ENCODE assay signal across 40 mouse cellular contexts in genomic region chr6:131609956-131610355, GRCm38 (mm10). TPM values are rescaled to one million over a fixed set of nuclear protein-coding genes. Genes with fewer than 3 reads are reported as not detected.
"Had no signal": no experiment of that assay in that cellular context is flagged by ENCODE, and none has a peak within 500 bp of the region (broad histone marks: within the 10 kb centered on the region; RNA-seq: fewer than 3 reads in every experiment).

No protein-coding gene starts in this region.

RNA-seq across cellular contexts. Expression of gene Tas2r130, which starts 20.8 kb away (rescaled TPM):
- total RNA-seq: left cerebral cortex, postnatal 10 days; left cerebral cortex, postnatal 14 days; left cerebral cortex, postnatal 25 days; left cerebral cortex, postnatal 36 days; left cerebral cortex, postnatal 4 days; liver, adult 2 months; megakaryocyte progenitor cell, adult 5-6 weeks; megakaryocyte, adult 5-6 weeks; megakaryocyte-erythroid progenitor cell, adult 5-6 weeks; midbrain, postnatal 0 days; monocyte, adult 5-6 weeks had no signal
- polyA plus RNA-seq: limb, embryonic 10.5 days; limb, embryonic 11.5 days; limb, embryonic 12.5 days; limb, embryonic 13.5 days; limb, embryonic 14.5 days; limb, embryonic 15.5 days; liver, adult 2 months; liver, embryonic 11.5 days; liver, embryonic 12.5 days; liver, embryonic 13.5 days; liver, embryonic 14.5 days; liver, embryonic 15.5 days; liver, embryonic 16.5 days; liver, postnatal 0 days; lung, adult 2 months; lung, embryonic 14.5 days; lung, embryonic 15.5 days; lung, embryonic 16.5 days; lung, postnatal 0 days; macrophage; midbrain, embryonic 10.5 days; midbrain, embryonic 11.5 days; midbrain, embryonic 12.5 days; midbrain, embryonic 13.5 days; midbrain, embryonic 14.5 days; midbrain, embryonic 15.5 days; midbrain, embryonic 16.5 days; midbrain, postnatal 0 days; myocyte; neural tube, embryonic 11.5 days; neural tube, embryonic 12.5 days had no signal

RNA-seq across cellular contexts. Expression of gene Tas2r107, which starts 50.0 kb away (rescaled TPM):
- total RNA-seq: left cerebral cortex, postnatal 10 days; left cerebral cortex, postnatal 14 days; left cerebral cortex, postnatal 25 days; left cerebral cortex, postnatal 36 days; left cerebral cortex, postnatal 4 days; liver, adult 2 months; megakaryocyte progenitor cell, adult 5-6 weeks; megakaryocyte, adult 5-6 weeks; megakaryocyte-erythroid progenitor cell, adult 5-6 weeks; midbrain, postnatal 0 days; monocyte, adult 5-6 weeks had no signal
- polyA plus RNA-seq: limb, embryonic 10.5 days; limb, embryonic 11.5 days; limb, embryonic 12.5 days; limb, embryonic 13.5 days; limb, embryonic 14.5 days; limb, embryonic 15.5 days; liver, adult 2 months; liver, embryonic 11.5 days; liver, embryonic 12.5 days; liver, embryonic 13.5 days; liver, embryonic 14.5 days; liver, embryonic 15.5 days; liver, embryonic 16.5 days; liver, postnatal 0 days; lung, adult 2 months; lung, embryonic 14.5 days; lung, embryonic 15.5 days; lung, embryonic 16.5 days; lung, postnatal 0 days; macrophage; midbrain, embryonic 10.5 days; midbrain, embryonic 11.5 days; midbrain, embryonic 12.5 days; midbrain, embryonic 13.5 days; midbrain, embryonic 14.5 days; midbrain, embryonic 15.5 days; midbrain, embryonic 16.5 days; midbrain, postnatal 0 days; myocyte; neural tube, embryonic 11.5 days; neural tube, embryonic 12.5 days had no signal
